Mouse (Mus musculus) Muller cell, postnatal 12 days (primary cell): Measurements from ENCODE around the gene Parp8.

Experiments
- DNase-seq: peaks from one replicate; pipeline ENCODE4 v3.0.0-alpha.2; 2015; ENCODE audit errors: inconsistent ontology term

The Parp8 gene

DNA sequence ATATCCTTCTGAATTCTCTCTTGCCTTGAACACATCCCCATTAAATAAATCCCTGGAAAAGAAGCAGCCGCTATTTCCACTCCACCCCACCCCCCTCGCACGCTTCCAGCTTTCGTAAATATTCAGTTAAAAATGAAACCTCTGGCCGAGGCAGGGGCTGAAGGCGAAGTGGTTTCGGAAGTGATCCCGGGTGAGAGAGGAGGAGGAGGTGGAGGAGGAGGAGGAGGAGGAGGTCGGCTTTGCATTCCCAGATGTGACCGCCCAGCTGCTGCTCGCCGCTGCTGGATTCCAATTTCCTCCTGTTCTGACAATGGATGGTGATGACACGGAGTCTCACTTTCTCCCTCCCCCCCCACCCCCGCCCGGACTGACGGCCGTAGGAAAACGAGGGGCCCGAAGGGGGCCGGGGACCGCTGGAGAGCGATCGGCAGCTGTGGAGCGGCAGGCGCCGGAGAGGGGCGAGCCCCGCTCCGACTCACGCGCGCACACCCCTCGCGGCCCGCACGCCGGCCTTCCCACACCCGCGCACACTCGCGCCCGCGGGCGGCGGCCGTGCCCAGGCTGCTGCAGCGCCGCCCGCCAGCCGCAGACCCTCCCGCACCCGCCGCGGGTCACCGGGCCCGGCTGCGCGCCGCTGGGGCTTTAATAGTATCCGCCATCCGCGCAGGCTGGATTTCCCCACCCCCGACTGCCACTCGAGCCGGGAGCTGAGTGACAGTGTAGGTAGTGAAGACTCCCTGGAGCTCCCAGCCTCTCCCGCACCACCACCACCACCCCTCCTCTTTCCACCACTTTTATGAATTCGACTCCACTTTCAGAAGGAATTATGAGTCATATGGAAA lies at the start of gene Parp8:
Gene Parp8, minus strand, starts transcription at position 312 of the 842 bp plus-strand sequence.
- DNase-seq = peak; percentile 78

DNA sequence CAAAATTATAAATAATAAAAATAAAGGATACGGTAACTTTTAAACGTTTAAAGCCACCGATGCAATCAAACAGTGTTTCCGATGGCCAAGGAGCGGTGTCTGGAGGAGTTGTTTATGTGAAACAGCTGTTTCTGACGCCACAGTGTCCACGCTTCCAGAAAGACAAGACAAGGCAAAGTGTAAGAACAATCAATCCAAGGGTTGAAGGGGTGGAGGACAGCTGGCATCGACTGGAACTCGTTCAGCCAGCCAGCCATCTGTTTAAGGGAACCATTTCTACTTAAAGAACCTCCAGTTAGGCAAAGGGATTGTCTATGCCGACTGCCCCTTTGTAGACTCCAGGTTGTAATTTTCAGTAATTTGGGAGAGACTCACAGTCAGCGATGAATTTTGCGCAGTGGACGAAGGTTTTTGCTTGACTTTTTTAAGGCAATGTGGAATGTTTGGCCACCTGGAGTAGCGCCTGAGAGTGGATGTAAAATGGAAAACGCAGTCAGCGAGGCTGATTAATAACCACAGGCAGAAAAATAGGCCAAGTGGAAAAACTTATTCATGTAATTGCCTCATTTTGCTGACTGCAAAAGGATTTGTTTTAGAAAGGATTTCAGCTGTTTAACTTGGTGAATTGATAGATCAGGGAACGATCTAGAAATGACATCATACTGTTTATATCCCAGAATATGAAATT lies 37.4 kb upstream of the Parp8 start:
- DNase-seq = peak; percentile 88

DNA sequence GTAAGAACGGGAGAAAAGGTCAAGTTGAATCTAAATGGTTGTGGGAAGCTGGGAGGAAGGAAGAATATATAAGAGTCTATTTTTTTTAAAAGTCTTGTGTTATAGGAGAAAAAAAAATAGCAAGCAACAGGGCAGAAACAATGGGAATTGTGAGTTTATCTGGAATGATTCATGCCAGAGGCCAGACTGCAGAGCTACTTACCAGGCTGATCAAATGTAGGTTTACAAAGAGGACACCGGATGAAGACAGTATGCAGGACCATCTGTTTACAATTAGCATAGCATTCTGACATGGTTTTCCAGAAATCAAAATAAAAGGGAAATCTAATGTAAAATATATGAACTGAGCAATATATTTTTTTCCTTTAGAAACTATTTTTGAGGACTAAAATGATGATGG lies 31.1 kb upstream of the Parp8 start:
- no peak for DNase-seq

DNA sequence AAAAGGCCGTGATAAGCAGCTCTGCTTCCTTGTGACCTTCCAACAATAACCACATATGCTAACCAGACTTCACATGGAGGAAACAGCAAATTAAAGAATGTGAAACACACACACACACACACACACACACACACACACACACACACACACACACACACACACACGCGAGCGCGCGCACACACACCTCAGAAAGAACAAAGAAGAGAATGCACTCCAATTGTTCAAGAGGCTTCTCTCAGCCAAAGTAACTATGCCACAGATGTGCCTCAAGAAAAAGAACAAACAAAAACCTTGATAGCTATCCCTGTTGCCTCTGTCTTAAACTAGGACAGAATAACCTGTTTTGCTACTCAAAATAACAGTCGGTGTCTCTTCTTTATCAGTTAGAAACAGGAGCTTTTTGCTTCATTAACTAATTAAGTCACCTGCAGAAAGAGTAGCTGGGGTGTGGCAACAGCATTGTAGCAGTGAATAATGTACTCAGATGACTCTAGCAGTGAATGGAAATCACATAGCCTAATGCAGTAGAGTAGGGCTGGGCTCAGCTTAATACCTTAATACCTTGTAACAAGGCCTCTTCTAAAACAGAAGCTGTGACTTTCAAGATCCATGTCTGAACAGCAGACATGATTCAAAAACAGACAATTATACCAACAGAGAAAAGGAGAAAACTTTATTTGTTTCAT lies 29.6 kb upstream of the Parp8 start:
- DNase-seq = no peak

DNA sequence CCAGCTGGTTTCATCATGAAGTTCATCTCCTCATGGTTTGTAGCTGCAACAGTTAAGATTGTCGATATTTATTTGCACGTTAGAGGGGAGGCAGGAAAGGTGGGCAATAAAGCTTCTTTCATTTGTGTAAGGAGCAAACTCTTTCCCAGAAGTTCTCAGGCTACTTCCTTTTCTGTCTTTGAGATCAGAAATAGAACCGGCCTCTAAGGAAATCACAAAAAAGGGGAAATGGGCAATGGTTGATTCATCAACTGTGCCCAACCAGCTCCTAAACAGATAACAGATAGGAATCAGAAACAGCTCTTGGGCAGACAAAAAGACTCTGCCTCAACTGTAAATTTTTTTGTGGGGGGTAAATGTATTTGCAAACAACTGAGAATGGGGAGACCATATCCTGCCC lies 27.4 kb upstream of the Parp8 start:
- no peak for DNase-seq

DNA sequence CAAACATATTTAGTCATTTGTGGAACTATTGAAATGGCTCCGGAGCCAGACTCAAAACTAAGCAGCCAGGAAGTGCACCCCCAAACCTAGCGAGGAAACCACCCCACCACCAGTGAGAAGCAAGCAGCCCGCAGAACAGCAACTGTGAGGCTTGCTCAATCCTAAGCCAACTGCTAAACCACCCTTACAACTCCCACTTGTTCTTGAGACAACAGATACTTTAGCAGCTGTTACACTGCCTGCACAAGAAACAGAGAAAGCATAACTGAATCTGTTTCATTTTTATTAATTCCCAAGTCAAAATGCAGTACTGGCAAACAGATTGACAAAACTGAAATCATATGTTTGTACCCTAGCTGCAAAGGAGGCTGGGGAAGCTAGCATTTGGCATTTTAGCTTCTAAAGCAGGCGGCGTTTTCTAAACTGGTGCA lies 23.2 kb upstream of the Parp8 start:
- no peak for DNase-seq

DNA sequence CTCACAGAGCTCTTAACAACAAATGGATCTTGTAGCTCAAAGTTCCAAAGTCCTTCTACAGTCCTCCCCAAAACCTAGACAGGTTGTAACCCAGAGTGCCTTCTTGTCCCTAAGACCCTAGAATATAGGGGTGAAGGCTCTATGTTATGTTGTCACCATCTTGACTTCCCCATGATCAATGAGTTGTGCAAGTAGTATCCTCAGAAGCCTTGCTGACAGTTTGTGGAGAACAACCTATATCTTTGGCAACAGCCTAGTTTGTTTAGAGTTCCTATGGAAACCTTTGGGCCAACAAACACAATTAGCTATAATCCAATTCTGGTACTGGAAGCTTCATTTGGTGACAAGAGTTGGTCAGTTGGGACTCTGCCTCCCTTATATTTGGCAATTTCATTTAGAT lies 18.2 kb upstream of the Parp8 start:
- DNase-seq = no peak

DNA sequence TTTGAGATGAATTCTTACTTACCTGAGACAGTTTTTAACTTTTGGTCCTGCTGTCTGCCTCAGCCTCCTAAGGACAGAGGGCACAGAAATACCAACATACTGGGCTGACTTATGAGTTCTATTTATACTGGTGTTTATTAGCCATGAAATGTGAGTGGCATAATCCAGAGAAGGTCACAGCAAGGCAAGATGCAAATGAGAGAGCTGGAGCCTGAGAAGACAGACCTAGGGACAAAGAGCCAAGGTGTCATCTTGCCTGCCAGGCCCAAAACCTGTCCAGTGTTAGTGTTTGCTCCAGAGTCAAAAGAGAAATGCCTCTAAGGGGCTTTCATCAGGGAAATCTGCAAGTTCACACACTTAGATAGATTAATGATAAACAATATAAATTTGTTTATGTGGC lies 15.7 kb upstream of the Parp8 start:
- no peak for DNase-seq

DNA sequence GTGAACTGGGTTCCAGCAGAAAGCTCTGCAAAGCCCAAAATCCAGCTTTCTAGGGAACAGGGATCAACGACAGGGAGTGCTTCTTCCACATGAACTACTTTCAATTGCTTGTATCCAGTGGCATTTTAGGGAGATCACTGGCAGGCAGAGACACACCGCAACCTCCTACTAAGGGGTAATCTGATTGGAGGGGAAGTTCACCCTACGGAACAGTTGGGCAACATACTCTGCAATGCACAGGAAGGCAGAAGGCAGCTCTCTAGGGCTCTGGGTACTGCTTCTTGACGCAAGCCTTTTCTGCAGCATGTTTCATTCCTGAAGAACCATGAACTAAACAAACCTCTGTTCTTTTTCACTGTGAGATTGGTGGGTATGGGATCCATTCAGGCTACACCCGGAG lies 10.9 kb upstream of the Parp8 start:
- no peak for DNase-seq

DNA sequence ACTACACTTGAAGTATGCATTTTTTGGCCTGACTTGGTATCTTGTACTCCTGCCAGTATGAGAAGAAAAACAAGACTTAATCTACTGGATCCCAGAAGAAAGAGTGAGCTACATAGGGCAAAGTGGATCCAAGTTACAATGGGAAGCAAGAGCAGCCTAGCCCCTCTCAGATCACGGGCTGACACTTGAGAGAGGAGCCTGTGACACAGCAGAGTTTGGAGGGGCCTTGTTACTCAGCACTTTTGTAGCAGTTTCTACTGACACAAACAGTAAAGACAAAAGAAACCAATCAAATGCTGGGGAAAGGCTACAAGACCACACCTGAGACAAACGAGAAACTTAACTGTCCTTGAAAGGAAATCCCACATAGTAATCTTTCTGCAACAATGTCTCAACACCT lies 9.8 kb upstream of the Parp8 start:
- no peak for DNase-seq

DNA sequence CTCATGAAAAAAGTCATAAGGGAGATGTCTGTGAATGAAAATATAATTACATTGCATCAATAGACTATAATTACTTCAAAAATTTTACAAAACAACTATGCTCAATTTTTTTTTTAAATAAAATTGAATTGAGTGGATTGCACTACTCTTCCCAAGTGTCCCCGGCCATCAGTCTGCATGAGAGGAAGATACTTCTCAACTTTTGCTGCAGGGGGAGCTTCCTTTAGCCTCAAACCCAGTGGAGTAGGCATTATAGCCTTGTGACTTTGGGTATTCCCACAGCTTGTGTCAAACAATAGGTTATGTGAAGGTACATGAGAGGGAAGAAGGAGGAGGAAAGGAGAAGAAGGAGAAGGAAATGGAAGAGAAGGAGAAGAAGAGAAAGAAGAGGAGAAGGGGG lies 9.3 kb upstream of the Parp8 start:
- no peak for DNase-seq

DNA sequence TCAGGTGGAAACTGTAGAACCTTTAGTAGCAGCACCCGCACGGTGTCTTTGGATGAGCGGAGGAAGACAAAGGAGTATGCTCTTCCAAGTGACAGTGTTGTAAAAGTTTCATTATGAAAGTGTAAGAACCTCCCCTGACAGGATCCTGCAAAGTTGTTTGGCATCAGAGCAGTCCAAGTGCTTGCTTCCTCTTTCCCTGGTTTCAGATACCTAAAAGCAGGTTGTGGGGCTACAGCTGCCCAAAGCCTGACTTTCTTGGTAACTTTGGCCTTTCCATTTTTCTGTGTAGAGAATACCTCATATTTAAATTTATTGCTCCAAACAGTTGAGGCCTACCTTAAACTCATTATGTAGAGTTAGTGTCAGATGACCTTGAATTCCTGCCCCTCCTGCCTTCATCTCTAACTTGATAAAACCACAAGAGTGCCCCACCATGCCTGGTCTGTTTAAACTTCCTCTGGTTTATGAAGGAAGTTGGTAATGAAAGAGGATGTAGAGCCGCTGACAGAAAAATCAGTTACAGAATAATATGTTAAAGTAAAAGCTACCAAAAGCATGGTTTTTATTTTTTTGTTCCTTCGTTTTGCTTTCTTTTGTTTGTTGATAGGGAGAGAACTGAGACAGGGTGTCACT lies 8.5 kb upstream of the Parp8 start:
- no peak for DNase-seq

DNA sequence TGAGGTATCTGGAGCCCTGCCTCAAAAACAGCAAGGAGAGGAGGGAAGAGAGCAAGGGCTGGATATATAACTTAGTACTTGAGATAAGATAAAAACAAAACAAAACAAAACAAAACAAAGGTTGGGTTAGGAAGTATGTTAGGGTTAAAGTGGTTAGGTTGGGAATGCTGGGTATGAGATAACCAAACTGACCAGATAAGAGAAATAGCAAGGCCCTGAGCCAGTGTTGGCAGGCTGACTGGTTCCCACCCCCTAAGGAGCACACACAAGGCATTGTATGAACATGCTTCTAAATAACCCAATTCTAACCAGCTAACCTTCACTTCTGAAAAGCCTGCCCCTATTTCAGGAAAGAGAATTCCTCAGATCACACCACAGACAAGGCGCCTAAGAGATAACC lies 7.1 kb upstream of the Parp8 start:
- DNase-seq = no peak

DNA sequence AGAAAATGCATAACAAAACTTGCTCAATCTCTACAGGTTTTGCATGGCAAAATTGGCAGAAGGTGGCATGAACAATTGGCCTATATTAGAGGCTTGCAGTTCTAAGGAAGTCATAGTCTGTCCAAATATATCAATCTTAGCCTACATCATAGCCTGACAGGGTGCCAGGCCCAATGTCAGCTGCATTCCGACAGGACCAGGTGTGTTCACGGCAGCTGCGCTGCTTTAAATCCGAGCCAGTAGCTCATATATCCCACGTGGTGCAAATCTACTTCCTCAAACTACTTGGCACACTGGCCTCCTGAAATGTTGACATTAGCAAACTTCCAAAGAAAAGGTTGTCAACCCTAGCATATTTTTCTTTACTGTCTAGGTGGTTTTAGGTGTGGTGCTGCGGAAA lies 6.2 kb upstream of the Parp8 start:
- DNase-seq = no peak

DNA sequence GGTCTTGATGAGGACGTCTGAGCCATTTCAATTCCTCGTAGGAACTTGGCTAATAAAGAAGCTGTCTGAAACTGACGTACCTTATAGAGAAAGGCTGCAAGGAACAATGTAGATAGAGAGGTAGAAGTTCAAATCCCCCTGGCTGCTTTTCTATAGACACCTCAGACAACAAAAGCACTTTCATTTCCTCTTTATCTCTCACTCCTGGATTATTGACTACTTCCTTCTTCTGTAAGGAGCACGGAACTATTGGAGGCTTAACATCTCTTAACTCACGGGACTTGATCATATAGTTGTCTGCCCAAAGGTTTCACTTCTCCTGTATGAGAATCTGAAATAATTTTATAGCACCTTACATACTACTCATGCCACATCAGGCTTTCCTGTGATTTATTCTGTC lies 2.9 kb upstream of the Parp8 start:
- DNase-seq = no peak

DNA sequence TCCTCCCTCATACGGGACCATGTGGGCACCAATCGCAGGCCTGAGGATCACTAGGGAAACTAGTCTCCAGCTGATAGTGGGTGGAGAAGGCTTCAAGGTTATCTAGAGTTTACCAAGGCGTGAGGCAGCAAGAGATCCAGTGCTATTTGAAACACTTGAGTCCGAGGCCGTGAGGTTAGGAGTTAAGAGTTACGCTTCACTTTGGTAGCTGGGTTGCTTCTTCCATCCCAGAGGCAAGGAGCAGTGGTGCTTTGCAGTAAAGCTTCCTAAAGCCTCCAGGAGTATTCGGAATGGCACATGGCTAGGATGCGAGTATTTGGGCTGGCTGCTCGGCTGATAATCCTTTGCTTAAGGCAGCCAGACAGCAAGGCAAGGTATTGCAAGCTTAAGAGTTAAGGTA lies 2.0 kb upstream of the Parp8 start:
- DNase-seq = no peak

DNA sequence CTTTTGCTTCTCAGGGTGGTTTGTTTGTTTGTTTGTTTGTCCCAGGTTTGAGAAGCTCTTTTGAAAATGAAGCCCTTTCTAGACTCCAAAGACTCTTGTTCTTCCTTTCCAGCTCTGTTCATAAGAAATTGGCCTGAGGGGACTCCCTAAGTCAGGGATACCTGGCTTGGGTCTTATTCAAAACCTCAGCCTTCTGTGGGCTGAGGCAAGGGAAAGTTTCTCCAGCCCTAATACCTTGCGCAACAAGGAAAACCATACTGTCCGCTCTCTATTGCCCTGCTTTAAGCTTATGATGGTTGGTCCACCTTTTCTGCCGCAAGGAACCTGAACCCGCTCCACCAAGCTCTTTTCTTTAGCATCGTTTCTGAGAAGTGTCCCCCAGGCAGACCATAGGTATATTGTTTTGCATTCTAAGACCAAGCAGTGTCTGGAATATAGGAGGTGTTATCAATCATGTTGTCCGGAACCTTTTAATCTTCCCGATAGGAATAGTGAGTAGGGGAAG lies 991 bp upstream of the Parp8 start:
- no peak for DNase-seq

DNA sequence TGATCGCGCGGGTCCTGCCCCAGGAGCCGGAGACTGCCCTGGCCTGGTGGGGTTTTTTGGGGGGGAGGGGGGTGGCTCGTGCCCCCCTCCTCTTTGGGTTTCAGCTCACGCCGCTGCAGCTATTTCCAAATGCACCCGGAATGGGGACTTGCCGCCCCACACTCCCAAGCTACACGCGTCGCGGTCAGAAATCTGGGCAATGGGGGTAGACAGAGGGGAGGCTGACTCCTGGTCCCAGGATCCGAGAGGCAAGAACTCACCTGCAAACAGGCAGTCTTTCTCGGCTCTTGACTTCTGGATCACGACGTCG lies 466 bp downstream of the Parp8 start:
- peak; percentile 65 for DNase-seq

DNA sequence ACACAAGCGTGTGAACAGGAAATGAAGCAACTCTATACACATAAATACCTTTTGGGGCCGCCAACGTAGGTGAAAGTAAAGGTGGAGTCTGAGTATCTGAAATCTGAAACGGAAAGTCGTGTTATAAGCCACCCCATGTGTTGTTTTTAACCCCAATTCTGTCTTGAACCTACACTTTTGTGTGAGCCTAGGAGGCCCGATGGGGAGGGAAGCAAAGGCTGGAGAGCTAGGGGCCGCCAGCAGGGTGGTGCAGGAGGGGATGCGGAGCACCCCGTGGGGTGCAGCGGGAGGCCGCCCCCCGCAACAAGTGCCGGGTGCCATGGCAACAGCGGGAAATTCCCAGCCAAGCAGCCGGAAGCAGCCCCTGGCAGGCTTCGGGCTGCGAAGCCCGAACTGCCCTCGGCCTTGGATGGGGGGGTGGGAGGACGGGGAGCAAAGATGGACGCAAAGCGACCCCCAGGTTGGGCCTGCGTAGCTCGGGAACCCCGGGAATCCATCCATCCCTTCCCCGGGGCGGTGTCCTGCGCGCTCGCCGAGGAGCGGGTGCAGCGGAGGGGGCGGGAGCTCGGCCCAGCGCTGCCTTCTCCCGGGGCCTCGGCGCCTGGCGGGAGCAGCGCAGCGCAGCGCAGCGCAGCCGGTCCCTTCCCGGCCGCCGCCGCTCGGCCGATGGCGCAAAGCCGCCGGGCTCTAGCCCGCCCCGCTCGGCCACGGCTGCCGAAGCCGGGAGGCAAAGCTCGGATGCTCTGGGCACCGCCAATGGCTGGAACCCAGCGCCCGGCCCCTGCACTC lies 1.0 kb downstream of the Parp8 start:
- DNase-seq = peak; percentile 75

DNA sequence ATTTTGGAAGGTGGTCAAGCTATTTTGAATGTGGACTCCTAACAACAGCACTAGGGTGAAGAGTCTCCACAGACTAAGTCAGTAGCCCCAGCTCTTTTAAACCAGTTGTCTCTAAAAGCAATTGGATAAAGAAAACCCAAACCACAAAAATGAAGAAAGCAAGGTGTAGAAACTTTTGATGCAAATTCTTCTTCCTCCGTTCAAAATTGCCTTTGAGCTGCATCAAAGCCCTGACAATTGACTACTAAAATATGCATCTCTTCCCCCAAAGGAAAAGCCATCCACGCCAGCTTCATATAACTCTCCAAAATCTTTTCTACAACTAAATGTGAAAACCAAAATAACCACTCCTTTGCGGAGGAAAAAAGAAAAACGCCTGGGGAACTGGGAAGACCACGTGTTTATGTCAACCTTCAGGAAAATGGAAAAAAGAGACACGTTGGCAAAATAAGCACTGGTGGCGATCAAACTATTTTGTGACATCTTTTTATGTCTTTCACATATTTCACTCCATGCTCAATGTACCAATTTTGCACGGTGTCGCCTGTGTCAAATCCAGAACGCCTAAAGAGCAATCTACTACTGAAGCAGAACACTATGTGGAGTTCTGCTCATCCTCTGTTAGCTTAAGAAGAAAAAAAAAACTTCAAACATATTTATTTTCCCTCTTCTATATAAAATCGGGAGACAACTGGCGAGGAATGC lies 1.8 kb downstream of the Parp8 start:
- no peak for DNase-seq

DNA sequence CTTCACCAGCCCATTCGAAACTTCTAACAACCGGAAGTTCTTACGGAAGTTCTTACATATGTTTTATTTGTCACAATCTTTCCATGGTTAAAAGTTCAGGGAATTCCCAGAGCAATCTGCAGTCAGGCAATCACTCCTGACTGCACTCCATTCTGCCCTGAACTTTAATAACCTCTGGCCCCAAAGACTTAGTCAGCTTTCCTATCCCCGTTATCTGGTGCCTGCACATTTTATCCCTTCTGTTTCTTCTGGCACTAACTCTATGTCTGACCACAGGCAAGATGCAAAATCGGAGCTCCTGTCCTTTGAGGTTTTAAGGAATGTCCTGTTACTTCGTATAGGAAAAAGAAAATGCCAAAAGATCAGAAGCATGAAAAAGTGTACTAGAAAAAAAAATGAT lies 4.7 kb downstream of the Parp8 start:
- DNase-seq = peak; percentile 49
